Mouse (Mus musculus) liver, postnatal 0 days (tissue): ENCODE data around the gene Dync1li2.

ENCODE experiments used
- CTCF ChIP-seq: sonication (generic); IDR thresholded peaks from 2 replicates; pipeline ENCODE4 v1.5.1; 2016; ENCODE audit warnings: antibody characterized with exemption, low read depth
- EP300 ChIP-seq: IDR thresholded peaks from 2 replicates; pipeline ENCODE4 v1.6.1; 2016; ENCODE audit warnings: antibody characterized with exemption, low read depth, mild to moderate bottlenecking

DNA sequence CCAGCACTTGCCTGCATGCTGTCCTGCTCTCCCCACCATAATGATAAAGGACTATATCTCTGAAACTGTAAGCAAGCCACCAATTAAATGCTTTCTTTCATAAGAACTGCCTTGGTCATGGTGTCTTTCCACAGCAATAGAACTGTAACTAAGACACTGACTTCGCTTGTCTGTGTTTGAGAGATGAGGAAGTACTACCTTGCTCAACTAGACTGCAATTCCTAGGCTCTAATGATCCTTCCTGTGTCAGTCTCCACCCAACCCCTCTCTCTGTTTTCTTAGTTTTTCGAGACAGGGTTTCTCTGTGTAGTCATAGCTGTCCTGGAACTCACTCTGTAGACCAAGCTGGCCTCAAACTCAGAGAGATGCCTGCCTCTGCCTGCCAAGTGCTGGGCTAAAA lies 24.6 kb upstream of the Dync1li2 start:
- TF ChIP-seq CTCF (no peak), EP300 (no peak)
